8 mouse cellular contexts compared by ENCODE assay signal in the genomic region with DNA sequence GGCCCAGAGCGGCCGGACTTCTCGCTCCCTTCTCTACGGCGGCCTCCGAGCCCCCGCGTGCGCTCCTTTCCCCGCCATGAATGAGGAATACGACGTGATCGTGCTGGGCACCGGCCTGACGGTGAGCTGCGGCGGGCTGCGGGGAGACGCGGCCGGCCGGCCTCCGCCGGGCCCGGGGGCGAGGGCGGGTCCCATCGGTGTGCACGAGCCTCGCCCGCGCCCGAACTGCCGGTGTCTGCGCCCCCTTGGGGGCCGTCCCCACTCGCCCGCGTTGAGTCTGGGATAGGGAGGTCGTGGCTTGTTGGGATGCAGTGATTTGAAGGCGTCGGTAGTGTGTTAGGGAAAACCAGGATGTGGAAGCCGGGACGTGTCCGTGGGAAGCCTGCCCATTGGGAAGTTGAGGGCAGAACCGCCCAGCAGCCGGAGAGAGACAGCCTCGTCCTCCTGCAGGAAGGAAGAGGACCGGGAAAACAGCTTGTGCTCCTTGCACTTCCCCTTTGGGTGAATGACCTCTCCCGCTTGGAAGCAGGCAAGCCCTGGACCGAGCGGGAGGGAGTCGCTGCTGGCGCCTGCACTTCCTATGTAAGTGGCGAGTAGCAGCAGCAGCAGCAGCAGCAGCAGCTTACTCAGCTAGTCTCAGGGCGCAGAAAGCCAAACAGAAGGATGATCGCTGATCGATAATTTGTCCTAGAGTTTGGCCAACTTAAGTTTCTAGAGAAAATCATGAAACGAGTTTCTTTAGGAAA. TPM values are rescaled to one million over a fixed set of nuclear protein-coding genes. Genes with fewer than 3 reads are reported as not detected.
DNase-seq lines count a peak whose midpoint lies in the region; ATAC-seq and TF ChIP-seq lines count a peak whose summit lies in the region.

No protein-coding gene starts in this region.

- no peaks in the 10 kb centered on the region for H3K36me3 ChIP-seq in embryonic facial prominence, embryonic 14.5 days (ENCODE audit: control insufficient read depth, insufficient read depth, low read length)
- no peaks in the 10 kb centered on the region for H3K36me3 ChIP-seq in limb, embryonic 14.5 days (ENCODE audit: control insufficient read depth, insufficient read depth, low read length)
- no peaks in the 10 kb centered on the region for H3K36me3 ChIP-seq in midbrain, embryonic 15.5 days (replicated peaks)

- WGBS in embryonic facial prominence, embryonic 14.5 days: under 1% methylated on average over 55 of the region's 59 CpGs
- WGBS in limb, embryonic 14.5 days: under 1% methylated on average over 59 of the region's 59 CpGs
- WGBS in midbrain, embryonic 15.5 days: under 1% methylated on average over 59 of the region's 59 CpGs

- H3K27me3 ChIP-seq in embryonic facial prominence, embryonic 14.5 days (replicated peaks; ENCODE audit: control insufficient read depth, insufficient read depth, low read length): no peaks in the 10 kb centered on the region
- H3K27me3 ChIP-seq in limb, embryonic 14.5 days (ENCODE audit: control insufficient read depth, insufficient read depth, low read length): no peaks in the 10 kb centered on the region
- H3K27me3 ChIP-seq in midbrain, embryonic 15.5 days (replicated peaks): no peaks in the 10 kb centered on the region

- H3K4me1 ChIP-seq in embryonic facial prominence, embryonic 14.5 days (ENCODE audit: control insufficient read depth, insufficient read depth, low read length): peaks cover 21% of the 10 kb centered on the region
- H3K4me1 ChIP-seq in limb, embryonic 14.5 days (ENCODE audit: control insufficient read depth, insufficient read depth, low read length): peaks cover 22% of the 10 kb centered on the region
- peaks cover 43% of the 10 kb centered on the region for H3K4me1 ChIP-seq in midbrain, embryonic 15.5 days

- H3K4me2 ChIP-seq in embryonic facial prominence, embryonic 14.5 days (ENCODE audit: low read depth, low read length): peak overlapping the region; percentile 88
- peak overlapping the region; percentile 75 for H3K4me2 ChIP-seq in limb, embryonic 14.5 days (replicated peaks; ENCODE audit: low read depth, low read length, severe bottlenecking)
- peak overlapping the region; percentile 67 for H3K4me2 ChIP-seq in midbrain, embryonic 15.5 days

- peak; percentile 45 to 57 for DNase-seq in B cell, adult 2 months
- DNase-seq in adrenal gland, postnatal 25 days: peak; percentile 68
- peak; percentile 82 for DNase-seq in embryonic facial prominence, embryonic 14.5 days (ENCODE audit: low spot score)
- DNase-seq in heart, adult 8-10 months (ENCODE audit: low spot score): peak; percentile 90
- peak; percentile 83 to 85 for DNase-seq in kidney, adult 8-10 months
- DNase-seq in limb, embryonic 14.5 days (ENCODE audit: low spot score): peak; percentile 56
- peak; percentile 50 to 77 for DNase-seq in spleen, postnatal 4 days (ENCODE audit: low spot score in 2 of 2)

- peak overlapping the region; percentile 98 for H3K9ac ChIP-seq in embryonic facial prominence, embryonic 14.5 days (ENCODE audit: low read depth, low read length)
- H3K9ac ChIP-seq in limb, embryonic 14.5 days (ENCODE audit: low read depth, low read length, severe bottlenecking): peak overlapping the region; percentile 98
- H3K9ac ChIP-seq in midbrain, embryonic 15.5 days: peak overlapping the region; percentile 94

- H3K9me3 ChIP-seq in embryonic facial prominence, embryonic 14.5 days (ENCODE audit: control insufficient read depth, low read length): no peaks in the 10 kb centered on the region
- no peaks in the 10 kb centered on the region for H3K9me3 ChIP-seq in limb, embryonic 14.5 days (ENCODE audit: control insufficient read depth, low read length)
- H3K9me3 ChIP-seq in midbrain, embryonic 15.5 days: no peaks in the 10 kb centered on the region

- peak; percentile 51 for ATAC-seq in embryonic facial prominence, embryonic 14.5 days (ENCODE audit: low read depth)
- peak; percentile 42 for ATAC-seq in limb, embryonic 14.5 days (ENCODE audit: low FRiP score, low read depth)
- peak; percentile 65 for ATAC-seq in midbrain, embryonic 15.5 days (replicated peaks)

- TF ChIP-seq POLR2A in limb, embryonic 14.5 days (IDR thresholded peaks at IDR 0.05; ENCODE audit: borderline replicate concordance, extremely low read depth, insufficient read depth, insufficient read length): 0 out of 2 replicates have a peak, but pooled peaks have one; percentile 11

- peak overlapping the region; percentile 99 for H3K27ac ChIP-seq in embryonic facial prominence, embryonic 14.5 days (replicated peaks; ENCODE audit: low read depth, low read length)
- peak overlapping the region; percentile 99 for H3K27ac ChIP-seq in limb, embryonic 14.5 days (replicated peaks; ENCODE audit: low read depth, low read length)
- peak overlapping the region; percentile 98 for H3K27ac ChIP-seq in midbrain, embryonic 15.5 days

- peak overlapping the region; percentile 97 for H3K4me3 ChIP-seq in embryonic facial prominence, embryonic 14.5 days (ENCODE audit: low read depth, low read length)
- H3K4me3 ChIP-seq in limb, embryonic 14.5 days (replicated peaks; ENCODE audit: low read length): peak overlapping the region; percentile 93
- peak overlapping the region; percentile 89 for H3K4me3 ChIP-seq in midbrain, embryonic 15.5 days

RNA-seq across cellular contexts. Expression of a gene that starts 0.5 kb away (rescaled TPM):
- 315 and 361 TPM in 2 replicates for total RNA-seq in adrenal gland, postnatal 25 days (2021)
- 434 and 478 TPM in 2 replicates for polyA plus RNA-seq in embryonic facial prominence, embryonic 14.5 days (2014; fragmentation: Nextera tagmentation; extraction: Ambion mirVana)
- total RNA-seq in heart, adult 8-10 months (2022): 100 to 1,000 TPM; 235 to 261 (median 251) TPM
- 234 and 274 TPM in 2 replicates for polyA plus RNA-seq in limb, embryonic 14.5 days (2012; rRNA removed)
- 463 TPM in 2 replicates for polyA plus RNA-seq in limb, embryonic 14.5 days (2014; fragmentation: Nextera tagmentation; extraction: Ambion mirVana)
- 386 and 388 TPM in 2 replicates for polyA plus RNA-seq in midbrain, embryonic 15.5 days (2015; fragmentation: Nextera tagmentation; extraction: Ambion mirVana)

Comparison
In these comparisons a context has a peak if more than half of its experiments do, and no peak if none do; other contexts are left out.
1. Peak in every context shown above with its lines: DNase-seq, ATAC-seq, H3K4me3 ChIP-seq and H3K27ac ChIP-seq.